Mouse (Mus musculus) left cerebral cortex, adult 11 months (tissue): ENCODE measurements around the gene Tmem119.
"Not testable (repeated sequence)": the region's sequence is repeated elsewhere in the genome, so short reads cannot be mapped to it uniquely, and the experiment has no call there.

Experiments
- DNase-seq: peaks from one replicate; pipeline ENCODE4 v3.0.0; 2022; ENCODE audit warnings: low spot score

Tmem119 gene

DNA sequence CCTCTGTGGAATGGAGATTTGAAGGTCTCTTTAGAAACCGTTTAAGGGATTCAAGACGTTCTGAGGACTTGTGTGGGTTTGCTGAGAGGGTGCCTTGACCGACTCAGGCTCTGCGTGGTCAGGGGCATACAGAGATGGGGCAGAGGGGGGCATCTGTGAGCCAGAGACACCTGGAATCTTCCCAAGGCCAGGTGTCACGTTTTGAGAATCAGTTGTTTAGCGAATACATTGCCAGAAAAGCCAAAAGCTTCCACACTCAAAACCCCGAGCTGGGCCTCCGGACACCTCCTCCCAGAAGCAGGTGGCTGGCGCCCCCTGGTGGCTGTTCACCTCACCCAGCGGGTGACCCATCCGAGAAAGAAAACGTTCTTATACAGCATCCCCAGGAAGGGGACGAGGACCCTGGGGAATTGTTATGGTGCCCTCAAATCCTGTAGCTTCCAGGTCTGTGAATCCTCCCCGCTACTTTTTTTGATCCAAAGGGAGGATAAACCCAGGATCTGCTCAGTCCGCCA lies 15.4 kb upstream of the Tmem119 start:
- no peak for DNase-seq

DNA sequence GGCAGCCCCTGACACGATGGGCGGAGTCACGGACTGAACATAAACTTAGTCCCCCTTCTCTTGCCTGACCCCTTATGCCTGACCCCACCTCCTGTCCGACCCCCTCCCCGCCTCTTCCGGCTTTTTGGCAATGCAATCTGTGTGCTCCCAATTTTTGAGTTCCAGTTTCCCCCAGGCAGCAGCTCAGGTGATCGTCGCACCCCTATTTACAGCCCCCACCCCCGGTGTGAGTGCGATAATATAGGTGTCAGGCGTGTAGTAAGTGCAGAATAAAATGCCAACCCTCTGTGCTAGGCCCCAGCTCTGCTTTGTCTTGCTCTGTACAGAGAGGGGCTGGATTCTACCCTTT lies 14.7 kb upstream of the Tmem119 start:
- DNase-seq = no peak

DNA sequence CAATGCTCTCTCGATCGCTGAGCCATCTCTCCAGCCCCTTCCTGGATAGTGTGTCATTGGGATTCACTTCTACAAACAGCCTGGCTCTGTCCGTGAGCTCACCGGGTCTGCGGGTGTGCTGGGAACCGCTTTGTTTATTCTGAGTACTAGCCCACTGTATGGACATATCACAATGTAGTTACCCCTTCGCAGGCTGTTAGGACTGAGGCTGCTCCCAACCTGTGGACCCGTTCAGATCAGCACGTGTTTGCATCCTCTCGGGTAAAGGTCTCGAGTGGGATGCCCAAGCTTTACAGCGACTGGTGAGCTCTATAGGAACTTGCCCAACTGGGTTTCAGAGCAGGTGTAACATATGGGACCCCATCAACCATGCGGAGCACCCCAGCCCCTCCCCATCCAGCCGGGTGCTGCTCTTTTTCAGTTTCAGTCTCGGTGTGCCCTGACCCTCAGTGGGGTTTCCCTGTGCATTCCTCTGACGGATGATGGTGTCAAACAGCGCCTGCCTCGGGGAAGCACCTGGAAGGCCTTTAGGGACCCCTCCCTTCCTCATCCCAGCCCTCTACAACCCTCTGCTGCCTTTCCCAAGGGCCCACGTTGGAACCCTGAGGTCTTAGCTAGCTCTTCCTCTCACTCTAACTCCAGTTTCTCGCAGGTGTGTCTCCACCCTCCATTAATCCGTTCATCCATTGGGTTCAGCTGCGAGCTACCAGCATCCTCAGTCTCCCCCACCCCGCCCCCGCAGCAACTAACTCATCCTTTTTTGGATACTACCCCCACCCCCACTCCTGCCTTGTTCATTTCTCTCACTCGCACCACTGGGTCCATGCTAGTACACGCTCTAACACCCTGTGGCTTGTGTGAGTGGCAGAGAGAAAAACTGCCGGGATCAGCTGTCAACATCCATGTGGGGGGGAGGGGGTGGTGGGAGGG lies 14.1 kb upstream of the Tmem119 start:
- DNase-seq = no peak

DNA sequence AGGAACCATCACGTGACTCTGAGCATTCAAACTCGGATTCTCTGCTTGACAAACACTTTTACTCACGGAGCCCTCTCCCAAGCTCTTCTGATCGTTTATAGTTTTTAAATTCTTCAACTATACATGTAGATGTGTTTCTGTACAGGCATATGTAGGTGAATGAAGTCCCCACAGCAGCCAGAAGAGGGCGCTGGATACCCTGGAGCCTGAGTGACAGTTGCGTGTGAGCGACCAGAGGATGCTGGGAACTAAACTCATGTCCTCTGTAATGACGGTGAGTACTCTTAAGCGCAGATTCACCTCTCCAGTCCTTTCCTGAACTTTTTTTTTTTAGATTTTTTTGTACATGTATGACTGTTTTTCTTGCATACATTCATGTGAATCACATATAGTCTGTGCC lies 13.3 kb upstream of the Tmem119 start:
- DNase-seq = no peak

DNA sequence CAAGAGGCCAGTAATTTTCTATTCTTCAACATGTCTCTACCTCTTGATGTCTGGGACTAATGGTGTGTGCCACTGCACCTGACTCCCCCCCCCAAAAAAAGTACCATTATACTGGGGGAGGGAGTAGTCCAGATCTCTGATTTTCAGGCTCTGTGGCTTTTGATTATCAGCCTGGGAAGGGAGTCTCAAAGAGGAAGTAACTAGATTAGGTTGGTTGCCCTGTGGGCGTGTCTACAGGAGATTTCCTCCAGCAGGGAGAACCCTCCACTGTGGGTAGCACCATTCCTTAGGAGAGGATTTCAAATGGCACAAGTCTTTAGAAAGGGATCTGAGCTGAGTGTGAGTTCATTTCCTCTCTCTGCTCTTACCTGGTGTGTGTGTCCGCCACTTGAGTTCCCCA lies 12.3 kb upstream of the Tmem119 start:
- no peak for DNase-seq

DNA sequence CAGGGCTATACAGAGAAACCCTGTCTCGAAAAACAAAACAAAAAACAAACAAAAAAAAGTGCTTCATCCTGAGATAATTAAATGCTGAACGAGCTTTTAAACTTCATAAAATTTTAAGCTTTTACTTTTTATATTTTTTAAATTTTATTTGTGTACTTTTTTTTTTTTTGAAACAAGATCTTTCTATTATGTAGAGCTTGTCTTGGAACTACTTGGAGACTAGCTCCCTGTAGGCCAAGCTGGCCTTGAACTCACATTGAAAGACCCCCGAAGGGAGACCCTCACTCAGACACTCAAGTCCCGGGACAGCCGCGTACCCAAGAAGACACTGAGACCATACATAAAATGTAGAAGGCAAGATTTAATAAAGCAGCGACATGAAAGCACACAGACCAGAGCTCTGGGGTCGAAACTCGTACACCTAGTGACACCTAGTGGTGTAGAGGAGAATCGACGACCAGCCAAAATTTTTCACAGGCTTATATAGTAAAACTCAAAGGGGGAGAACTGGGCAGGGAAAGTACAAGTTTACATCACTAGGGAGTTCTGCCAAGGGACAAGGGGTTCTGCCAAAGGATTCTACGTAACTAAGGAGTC lies 11.6 kb upstream of the Tmem119 start:
- not testable (repeated sequence) for DNase-seq

DNA sequence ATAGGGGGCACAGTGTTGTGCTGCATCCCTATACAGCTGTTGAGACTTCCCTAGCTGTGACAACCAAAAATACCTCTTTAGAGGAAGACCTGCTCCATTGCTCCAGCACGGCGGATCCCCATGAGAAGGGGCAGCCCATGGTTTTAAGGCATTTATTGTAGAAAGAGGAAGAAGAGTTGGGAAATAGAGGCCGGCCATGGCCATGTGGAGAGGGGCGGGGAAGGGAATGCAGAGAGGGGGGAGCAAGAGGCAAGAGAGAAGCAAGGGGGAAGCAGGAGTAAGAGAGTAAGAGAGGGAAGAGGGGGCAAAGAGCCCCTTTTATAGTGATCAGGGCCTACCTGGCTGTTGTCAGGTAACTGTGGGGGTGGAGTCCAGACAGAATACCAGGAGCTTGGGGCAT lies 9.8 kb upstream of the Tmem119 start:
- DNase-seq = no peak

DNA sequence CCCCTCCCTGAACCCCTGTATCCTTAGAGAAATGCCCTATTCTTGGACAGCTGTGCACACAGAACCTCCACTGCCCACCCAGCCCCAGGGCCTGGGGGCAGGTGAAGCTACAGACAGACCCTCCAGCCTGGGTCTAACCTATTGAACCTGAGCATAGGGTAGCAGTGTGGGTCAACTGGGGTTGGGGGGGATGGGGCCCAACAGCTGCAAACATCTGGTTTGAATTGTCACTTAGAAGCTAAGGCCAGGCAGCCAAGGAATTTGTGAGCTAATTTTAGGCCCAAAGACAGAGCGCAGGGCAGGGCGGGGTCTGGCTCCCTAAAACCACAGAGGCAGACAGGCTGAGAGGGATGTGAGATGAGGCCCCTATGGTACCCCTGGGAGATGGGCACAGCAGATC lies 7.9 kb upstream of the Tmem119 start:
- no peak for DNase-seq

DNA sequence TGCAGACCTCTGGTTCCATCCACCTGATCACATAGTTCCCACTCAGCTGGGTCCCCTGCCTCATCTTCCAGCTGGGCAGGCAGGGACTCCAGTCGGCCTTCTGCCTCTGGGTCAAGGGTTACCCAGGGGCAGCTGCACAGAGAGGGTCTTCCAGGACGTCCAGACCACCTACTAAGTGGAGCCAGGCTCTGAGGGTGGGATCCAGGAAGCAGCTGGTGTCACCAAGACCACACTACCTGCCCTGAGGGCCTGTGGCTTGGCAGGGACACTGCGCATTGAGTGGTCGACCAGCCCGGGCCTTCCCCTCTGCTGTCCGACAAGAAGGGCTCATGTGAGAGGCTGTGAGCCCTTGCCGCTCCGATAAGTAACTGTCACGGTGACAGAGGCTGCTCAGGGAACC lies 7.4 kb upstream of the Tmem119 start:
- no peak for DNase-seq

DNA sequence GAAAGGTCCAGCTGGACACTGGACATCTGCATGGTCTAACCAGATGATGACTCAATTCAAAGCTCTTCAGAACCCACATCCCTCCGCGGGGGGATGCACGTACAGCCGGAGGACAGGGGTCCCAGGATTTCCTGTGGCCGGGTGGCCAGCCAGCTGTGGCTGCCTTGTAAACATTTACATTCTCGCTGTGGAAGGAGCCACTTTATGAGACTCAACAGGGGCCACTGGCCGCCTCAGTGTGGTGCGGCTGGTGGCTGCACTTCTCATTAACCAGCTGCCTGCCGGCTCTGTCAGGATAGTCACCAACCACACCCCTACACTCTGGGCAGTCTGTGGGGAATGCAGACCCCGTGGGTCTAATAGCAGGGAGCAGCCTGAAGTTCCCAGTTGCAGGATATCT lies 6.1 kb upstream of the Tmem119 start:
- DNase-seq = no peak

DNA sequence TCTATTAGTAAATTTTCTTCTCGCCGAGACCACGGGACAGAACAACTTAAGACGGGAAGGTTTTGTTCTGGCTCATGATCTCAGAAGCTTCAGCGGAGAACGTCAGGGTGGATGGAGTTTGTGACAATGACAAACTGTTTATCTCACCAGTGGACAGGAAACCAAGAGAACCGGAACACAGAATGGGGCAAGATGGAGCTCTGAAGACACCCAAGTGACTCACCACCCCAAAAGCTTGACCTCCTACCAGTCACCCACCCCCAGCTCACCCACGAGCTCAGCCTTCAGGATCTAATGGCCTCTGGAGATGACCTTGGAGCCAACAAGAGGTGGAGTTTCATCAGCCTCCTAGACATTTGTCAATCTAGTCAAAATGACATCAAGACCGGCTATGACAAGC lies 5.0 kb upstream of the Tmem119 start:
- no peak for DNase-seq

DNA sequence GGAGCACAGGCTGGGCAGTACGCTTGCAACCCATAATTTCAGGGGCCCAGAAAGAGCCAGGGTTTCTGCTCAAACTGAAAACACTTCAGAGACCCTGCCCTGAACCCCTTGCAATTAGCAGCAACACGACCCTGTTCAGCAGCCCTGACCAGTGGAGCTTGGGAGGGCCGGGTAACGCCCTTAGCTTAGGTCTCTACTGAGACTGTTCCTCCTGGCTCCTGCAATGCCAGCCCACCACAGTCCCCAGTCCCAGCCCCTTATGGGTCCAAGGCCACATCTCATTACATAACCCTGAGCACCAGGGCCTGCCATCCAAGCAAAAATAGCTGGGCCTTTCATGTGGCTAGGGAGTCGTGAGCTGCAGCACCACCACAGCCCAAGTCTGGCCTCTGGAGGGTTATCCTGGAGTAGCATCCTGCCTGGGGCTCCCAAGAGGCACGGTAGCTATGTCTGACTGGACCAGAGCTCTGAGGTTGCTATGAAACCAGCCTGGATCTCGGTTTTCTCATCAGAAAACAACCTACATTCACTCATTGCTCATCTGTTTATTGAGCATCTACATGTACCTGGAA lies 4.2 kb upstream of the Tmem119 start:
- DNase-seq = no peak

DNA sequence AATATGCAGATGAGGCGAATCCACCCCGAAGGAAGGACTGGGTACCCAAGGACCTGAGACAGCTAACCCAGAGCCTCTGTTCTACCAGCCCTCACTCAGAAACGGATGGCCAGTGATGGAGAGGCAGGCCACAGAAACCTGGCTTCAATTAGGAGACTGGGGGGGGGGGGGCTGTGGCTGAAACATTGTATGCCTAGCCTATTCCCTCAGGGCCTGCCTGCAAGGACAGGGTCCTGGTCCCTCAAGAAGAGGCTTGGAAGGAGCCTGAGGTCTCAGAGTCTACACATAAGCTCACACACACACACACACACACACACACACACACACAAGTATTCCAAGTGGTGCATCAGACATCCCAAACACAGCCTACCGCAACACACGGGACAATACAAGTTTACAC lies 625 bp downstream of the Tmem119 start:
- DNase-seq = no peak

DNA sequence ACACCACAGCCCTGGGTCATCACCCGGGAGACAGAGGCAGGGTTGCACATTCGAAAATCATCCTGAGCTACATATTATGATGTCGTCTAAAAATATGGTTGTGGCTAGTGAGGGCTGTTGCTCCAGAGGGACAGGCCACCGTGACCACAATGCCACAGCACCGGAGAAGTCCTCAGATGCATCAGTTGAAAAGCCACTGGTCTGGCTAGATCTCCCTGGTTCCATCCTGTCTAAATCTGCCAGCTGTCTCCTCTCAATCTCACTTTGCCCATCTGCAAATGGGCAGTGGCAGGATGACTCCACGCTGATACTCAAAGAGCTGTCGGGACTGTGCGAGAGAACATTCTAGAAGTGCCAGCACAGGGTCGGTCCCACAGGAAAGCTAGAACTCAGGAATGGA lies 1.8 kb downstream of the Tmem119 start:
- no peak for DNase-seq

DNA sequence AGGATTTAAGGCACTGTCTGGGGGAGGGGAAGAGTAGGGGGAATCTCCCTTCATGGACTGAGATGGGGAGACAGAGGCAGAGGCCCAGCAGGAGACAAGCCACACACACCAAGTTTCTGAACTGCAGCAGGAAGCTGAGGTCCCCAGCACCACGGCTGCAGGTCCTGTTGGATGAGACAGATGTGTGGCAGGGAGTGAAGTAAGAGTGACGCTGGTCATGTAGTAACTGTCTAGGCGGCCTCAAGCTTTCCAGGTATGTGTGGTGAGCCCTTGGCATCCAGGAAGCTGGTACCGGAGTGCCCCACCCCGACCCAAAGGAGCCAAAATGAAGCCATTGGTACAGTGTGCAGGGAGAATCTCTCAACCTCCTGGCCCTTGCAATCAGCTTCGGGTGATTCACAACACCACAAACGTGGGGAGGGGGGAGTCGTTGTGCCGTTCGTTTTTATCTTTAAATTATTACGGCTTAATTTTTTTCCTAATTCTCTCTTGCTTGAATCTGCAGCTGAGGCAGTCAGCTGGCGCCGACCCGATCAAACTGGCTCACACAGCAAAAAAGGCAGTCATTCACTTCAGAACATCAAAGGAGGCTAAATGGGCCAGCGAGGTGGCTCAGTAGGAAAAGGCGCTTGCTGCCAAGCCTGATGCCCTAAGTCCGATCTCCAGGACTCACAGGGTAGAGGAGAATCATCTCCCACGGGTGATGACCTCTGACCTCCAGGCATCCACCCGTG lies 3.0 kb downstream of the Tmem119 start:
- DNase-seq = no peak

DNA sequence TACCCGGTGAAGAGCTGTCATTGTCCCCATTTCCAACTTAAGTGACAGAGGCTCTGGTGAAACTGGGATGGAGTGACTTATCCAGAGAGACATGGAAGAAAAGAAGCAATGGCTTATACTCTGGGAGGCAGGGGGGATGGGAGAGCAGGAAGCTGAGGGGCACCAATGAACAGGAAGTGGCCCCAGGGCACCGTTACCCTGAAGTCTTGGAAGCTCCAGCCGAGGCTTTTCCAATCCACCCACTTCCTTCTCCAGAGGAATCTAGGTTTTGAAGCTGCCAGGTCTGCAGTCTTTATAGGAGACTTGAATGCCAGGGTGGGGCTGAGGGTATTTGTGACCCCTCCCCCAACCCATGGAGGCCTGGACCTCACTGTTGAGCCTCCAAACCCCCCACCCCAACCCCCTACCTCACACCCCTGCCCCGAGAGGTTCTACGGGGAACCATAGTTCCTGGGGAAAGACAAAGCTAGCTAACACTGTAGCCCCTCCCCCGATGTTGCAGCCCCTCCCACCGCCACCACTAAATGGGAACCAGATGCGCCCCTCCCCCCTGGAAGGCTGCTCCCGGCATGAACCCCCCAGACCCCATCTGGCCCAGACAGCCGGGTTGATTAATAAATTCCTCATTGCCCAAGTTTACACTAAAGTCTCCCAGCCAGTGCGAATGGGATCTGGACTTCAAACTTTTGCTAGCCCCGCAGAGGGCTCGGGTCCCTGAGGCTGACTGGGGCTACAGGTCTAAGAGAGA lies 3.7 kb downstream of the Tmem119 start:
- no peak for DNase-seq

DNA sequence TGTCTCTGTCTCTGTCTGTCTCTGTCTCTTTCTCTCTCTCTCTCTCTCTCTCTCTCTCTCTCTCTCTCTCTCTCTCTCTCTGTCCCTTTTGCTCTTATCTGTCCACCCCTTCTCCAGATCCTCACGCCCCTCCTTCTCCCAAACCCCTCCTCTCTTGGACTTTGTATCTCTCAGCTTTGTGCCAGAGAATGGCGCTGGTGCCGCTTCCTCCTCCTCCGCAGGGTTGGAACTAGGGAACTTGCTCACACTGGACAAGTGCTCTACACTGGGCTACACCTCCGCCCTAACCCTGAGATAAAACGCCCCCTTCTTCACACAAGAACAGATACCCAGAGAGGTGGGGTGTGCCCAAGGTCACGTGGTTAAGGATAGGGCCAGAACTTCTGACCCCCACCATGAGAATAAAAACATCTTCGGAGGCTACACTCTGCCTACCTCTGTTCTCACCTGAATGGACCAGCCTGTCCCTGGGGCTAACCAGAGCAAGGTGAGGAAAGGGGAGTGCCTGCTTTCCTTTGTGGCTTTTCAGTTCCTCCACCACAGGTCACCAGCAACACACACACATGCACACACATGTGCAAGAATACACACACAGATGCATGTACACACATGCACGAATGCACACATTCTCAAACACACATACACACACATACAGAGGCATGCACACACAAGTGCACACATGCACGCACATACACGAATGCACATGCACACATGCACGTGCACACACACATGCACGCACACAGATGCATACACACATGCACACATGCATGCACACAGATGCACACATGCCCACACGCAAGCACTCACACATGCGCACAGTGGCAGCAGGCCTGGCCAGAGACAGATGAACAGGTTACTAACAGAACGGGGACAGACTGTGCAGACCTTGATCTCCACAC lies 8.9 kb downstream of the Tmem119 start:
- DNase-seq = no peak

DNA sequence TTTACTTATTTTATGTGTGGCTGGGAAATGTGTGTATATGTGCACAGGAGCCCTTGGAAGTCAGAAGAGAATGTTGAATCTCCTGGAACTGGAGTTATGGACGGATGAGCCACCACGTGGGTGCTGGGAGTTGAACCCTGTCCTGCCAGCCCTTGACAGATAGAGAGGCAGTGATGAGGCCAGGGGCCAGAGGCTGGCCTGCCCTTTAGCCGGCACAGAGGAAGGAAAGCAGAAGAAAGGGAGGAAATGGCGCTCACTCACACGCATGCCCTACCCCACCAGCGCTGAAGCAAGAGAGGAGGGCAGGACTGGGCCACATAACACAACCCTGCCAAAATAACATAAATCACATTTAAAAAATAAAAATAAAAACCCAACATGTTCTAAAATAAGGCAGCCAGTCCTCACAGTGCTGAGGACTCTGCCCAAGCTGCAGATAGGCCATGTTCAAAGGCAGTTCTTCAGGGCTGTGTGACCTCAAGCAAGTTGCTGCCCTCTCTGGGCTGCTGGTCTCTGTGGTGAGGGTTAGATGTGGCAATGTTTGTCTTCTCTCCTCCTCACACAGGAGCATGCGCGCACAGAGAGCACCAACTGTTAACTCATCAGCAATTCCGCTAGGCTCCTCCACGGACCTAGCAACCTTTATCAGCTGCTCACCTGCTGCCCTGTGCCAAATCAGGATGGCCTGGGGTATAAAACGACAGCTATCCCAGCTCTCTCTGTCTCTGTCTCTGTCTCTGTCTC lies 9.7 kb downstream of the Tmem119 start:
- no peak for DNase-seq

DNA sequence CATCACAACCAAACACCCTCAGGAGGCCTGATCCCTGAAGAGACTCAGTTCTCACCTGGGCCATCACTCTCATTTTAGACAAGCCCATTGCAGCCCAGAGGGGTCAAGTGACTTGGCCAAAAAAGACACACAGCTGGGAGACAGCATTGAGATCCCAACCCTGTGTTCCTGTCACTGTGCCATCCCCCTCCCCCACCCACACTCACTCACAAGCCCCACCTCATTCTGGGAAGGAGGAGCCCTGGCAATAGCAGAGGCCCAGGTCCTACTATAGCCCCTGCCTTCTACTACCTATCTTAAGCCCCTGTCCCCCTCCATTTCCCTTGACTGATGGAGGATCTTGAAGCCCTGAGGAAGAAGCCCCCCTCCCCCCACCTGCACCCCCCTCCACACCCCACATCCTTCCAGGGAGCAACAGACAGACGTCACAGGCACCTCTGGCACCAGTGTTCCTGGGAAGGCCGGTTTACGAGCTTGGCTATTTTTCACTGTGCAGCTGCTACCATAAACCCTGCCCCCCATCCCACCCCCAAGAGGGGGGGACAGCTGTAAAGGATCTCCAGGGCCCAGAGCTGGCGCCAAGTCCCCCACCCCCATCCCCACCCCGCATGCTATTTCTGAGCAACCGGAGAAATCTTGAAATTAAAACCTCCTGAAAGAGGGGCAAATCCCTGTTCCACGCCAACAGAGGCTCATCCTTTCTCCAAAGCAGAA lies 11.1 kb downstream of the Tmem119 start:
- no peak for DNase-seq
